Mouse (Mus musculus) small intestine, adult 2 months (tissue): ENCODE measurements at regions not wholly inside any gene's neighbourhood (a gene's known extent, or its start where the extent isn't known, plus 50 kb on each side); places are given as distances from the start of the nearest gene placed in this dataset.

Source experiments
- H3K27ac ChIP-seq: fragments of 200-500 bp; 2 replicates; pipeline ENCODE4 v1.5.1; 2012; ENCODE audit warnings: low read depth, low read length, control low read depth, inconsistent platforms; ENCODE audit not compliant: insufficient read depth
- H3K27me3 ChIP-seq: fragments of 200-500 bp; 2 replicates; pipeline ENCODE4 v1.6.1; 2012; ENCODE audit warnings: mild to moderate bottlenecking, moderate library complexity, low read length, inconsistent platforms; ENCODE audit not compliant: control insufficient read depth, insufficient read depth
- H3K36me3 ChIP-seq: fragments of 200-500 bp; 2 replicates; pipeline ENCODE4 v1.6.1; 2012; ENCODE audit warnings: mild to moderate bottlenecking, low read length, control low read depth, inconsistent platforms; ENCODE audit not compliant: control insufficient read depth, insufficient read depth
- H3K4me1 ChIP-seq: fragments of 200-500 bp; 2 replicates; pipeline ENCODE4 v1.6.1; 2012; ENCODE audit warnings: low read length, inconsistent platforms, mixed read lengths; ENCODE audit not compliant: control insufficient read depth, insufficient read depth, insufficient read length
- H3K4me3 ChIP-seq: fragments of 200-500 bp; 2 replicates; pipeline ENCODE4 v1.5.1; 2012; ENCODE audit warnings: low read depth, mild to moderate bottlenecking, control low read depth, inconsistent platforms, low read length, moderate library complexity
- CTCF ChIP-seq: fragments of 200-500 bp; IDR thresholded peaks from 2 replicates; pipeline ENCODE4 v1.5.1; 2012; ENCODE audit warnings: low read depth, mild to moderate bottlenecking, control low read depth, inconsistent platforms, low read length, moderate library complexity, mixed read lengths; ENCODE audit not compliant: insufficient replicate concordance, insufficient read length; ENCODE audit errors: extremely low read depth
- POLR2A ChIP-seq: fragments of 200-500 bp; IDR thresholded peaks from 2 replicates; pipeline ENCODE4 v1.6.1; 2012; ENCODE audit warnings: low read depth, mild to moderate bottlenecking, control low read depth, inconsistent platforms, low read length, moderate library complexity
- WGBS: fragments of 180-500 bp; shearing (Covaris S2); methylation state at CpG from one replicate; pipeline ENCODE4 v1.1.7; 2018; 5-methylcytosine and 5-hydroxymethylcytosine counted together

DNA sequence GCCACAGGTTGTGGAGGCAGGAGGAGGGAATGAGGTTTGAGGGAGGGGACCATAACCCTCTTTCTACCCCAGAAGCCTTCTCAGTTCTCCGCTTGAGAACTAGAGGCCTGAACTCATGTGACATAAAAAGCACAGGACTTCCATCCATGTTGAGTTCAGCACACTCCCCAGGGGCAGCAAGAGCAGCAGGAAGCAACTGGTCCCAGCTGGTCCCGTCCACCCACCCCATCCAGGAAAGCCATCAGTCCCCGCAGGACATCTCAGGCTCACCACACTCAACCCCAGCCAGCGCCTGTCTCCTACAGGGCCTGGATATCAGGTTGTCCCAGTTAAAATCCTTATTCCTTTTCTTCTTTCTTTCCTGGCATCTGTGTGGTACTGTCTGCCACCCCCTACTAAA is 126.1 kb downstream of the Psmg1 start:
- no peaks in the 10 kb centered on the region for H3K27me3 ChIP-seq
- WGBS: 87% methylated on average over 4 of the region's 4 CpGs
- no peak for TF ChIP-seq POLR2A
- no peak for TF ChIP-seq CTCF
- H3K4me3 ChIP-seq: no peak overlapping the region
- H3K36me3 ChIP-seq: no peaks in the 10 kb centered on the region
- no peak overlapping the region for H3K27ac ChIP-seq
- H3K4me1 ChIP-seq: peaks cover 8% of the 10 kb centered on the region

DNA sequence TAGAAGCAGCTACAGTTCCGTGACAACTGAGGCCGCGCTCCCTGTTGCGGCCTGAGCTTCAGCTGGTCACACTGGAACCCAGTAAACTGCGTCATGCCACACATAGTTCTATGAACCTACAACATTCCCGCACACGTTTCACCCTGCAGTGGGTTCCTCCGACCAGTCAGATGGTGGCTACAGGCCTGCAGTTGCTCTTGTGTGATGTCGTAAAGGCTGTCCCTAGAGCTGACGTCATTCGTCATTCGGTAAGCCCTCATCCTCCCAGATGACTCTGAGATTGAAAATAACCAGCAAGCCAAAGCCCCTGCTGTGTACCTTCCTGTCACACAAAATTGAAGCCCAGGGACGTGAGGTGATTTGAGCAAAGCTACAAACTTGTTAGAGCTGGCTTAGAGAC is 126.7 kb downstream of the Psmg1 start:
- Histone ChIP-seq H3K36me3 (no peaks in the 10 kb centered on the region), H3K27me3 (no peaks in the 10 kb centered on the region), H3K4me3 (no peak overlapping the region), H3K27ac (no peak overlapping the region), H3K4me1 (peaks cover 8% of the 10 kb centered on the region)
- 87% methylated on average over 13 of the region's 13 CpGs for WGBS
- no peak for TF ChIP-seq POLR2A
- no peak for TF ChIP-seq CTCF

GRCm38 (mm10) chr16:95863565-95863964 is 127.2 kb downstream of the Psmg1 start:
- Histone ChIP-seq H3K4me3 (no peak overlapping the region), H3K4me1 (peaks cover 8% of the 10 kb centered on the region), H3K27me3 (no peaks in the 10 kb centered on the region), H3K36me3 (no peaks in the 10 kb centered on the region), H3K27ac (no peak overlapping the region)
- WGBS: 89% methylated on average over 4 of the region's 4 CpGs
- TF ChIP-seq CTCF (no peak), POLR2A (no peak)

DNA sequence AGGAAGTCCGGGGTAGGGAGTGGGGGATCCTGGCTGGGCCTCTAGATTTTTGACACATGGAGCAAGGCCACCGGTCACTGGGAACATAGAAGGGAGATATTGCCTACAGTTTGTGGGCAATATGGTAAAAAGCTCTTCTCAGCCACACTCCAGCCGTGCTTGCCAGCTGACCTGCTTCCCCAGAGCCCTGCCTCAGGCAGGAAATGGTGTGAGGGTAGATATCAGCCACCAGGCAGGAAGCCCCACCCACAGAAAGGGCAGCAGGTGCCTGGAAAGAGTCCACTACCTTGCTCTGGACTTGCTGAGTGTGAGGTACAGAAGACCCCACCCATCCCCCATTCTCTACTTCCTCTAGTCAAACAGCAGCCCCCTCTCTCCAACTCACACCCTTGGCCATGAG is 128.1 kb downstream of the Psmg1 start:
- 34% methylated on average over 3 of the region's 3 CpGs for WGBS
- H3K4me3 ChIP-seq: no peak overlapping the region
- 0 out of 2 replicates have a peak overlapping the region, but pooled peaks have one; percentile 37 for H3K27ac ChIP-seq
- H3K4me1 ChIP-seq: peaks cover 12% of the 10 kb centered on the region
- H3K36me3 ChIP-seq: no peaks in the 10 kb centered on the region
- TF ChIP-seq POLR2A (no peak), CTCF (no peak)
- H3K27me3 ChIP-seq: no peaks in the 10 kb centered on the region

DNA sequence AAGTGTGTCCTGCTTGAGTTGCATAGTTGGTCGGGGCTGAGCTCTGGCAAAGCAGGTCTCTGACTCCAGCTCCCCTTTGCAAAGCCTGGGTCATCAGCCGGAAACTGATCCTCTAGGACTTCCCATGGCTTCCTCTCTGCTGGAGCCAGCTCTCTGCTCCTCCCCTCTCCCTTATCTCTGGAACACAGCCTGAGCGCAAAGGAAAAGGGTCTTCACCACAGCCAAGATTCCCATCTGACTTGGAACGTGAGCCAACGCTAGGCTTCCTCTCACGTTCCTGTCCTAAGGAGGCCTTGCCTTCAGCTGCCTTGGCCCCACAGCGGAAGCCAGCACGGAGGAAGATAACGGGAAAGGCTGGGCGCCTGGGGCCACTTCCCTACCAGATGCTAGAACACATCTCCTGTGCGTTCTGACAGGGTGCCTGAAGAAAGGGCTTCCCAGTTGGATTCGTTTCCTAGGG is 129.5 kb downstream of the Psmg1 start:
- H3K36me3 ChIP-seq: no peaks in the 10 kb centered on the region
- H3K27me3 ChIP-seq: no peaks in the 10 kb centered on the region
- 73% methylated on average over 12 of the region's 12 CpGs for WGBS
- H3K4me3 ChIP-seq: no peak overlapping the region
- peaks cover 19% of the 10 kb centered on the region for H3K4me1 ChIP-seq
- H3K27ac ChIP-seq: no peak overlapping the region; the same call in 1 of the 2 replicates
- no peak for TF ChIP-seq POLR2A
- TF ChIP-seq CTCF: no peak

- H3K27me3 ChIP-seq: no peaks in the 10 kb centered on the region
- TF ChIP-seq POLR2A: no peak
- no peak for TF ChIP-seq CTCF
- 78% methylated on average over 9 of the region's 9 CpGs for WGBS
- peaks cover 19% of the 10 kb centered on the region for H3K4me1 ChIP-seq
- no peak overlapping the region for H3K4me3 ChIP-seq
- no peaks in the 10 kb centered on the region for H3K36me3 ChIP-seq
- no peak overlapping the region for H3K27ac ChIP-seq
Measured at GRCm38 (mm10) chr16:95860810-95861209, 129.9 kb downstream of the Psmg1 start.

DNA sequence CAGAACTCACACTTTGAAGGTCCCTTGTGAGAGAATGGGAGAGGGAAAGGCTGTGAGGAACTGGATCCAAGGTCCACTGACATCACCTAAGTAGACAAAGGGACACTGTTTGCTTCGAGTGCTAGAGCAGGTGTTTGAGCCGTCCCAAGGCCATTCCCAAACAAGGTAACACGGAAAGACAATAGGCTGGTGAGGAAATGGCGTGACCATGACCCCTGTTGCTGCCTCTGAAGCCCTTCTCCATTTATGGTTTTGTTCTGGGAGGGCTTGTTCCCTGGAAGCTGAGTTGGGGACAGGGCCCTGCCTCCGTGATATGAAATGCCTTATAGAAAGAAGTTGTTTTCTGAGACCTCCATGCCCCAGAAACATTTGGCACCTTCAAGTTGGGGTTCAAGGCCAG is 130.6 kb downstream of the Psmg1 start:
- WGBS: 28% methylated on average over 5 of the region's 5 CpGs
- no peaks in the 10 kb centered on the region for H3K36me3 ChIP-seq
- H3K27me3 ChIP-seq: no peaks in the 10 kb centered on the region
- H3K4me3 ChIP-seq: no peak overlapping the region
- peak overlapping the region; percentile 51; the same call in 1 of the 2 replicates for H3K27ac ChIP-seq
- no peak for TF ChIP-seq CTCF
- no peak for TF ChIP-seq POLR2A
- H3K4me1 ChIP-seq: peaks cover 21% of the 10 kb centered on the region
